Mouse (Mus musculus) left cerebral cortex, adult 9 months (tissue): ENCODE measurements around the gene Sdk1.

Source experiments
- DNase-seq, 2 experiments: peaks; one replicate each; pipeline ENCODE4 v3.0.0; 2022; ENCODE audit warnings: low spot score in 2 of 2

The Sdk1 gene

DNA sequence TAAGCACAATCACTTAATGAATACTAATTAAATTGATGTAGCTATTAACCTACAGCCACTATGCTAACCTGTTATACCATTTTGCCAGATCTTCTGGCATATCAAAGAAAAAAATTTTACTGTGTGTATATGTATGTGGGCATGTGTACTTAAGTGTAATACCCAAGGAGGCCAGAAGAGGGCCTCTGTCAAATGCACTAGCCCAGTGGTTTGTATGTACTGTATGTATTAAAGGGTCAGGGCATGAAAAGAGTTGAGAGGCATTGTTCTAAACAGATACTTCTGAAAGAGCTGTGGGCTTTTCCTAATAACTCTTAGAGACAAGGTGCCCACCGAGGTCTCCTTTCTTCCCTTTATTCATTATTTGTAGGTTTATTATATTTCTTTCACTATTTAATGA, 759.0 kb downstream of the Sdk1 start:
- no peak for DNase-seq

DNA sequence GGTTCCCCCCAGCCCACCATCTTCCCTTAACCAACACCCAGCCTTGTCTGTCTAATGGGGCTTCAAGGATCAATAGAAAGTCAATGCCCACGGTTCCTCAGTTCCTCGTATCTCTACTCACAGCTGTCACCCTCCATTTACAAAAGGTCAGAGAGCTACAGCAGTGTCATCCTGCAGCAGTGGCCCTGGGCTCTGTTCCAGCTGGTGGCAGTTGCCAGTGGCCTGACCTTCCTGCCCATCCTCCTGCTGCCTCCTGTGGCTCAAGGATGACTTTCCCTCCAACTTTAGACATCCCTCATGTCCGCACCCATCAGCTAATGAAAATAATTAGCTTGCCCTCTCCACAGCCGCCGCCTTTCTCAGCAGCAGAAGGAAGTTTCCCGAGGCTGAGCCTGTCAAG, 759.8 kb downstream of the Sdk1 start:
- no peak for DNase-seq

GRCm38 (mm10) chr5:142001973-142002372, 760.7 kb downstream of the Sdk1 start:
- no peak for DNase-seq

GRCm38 (mm10) chr5:142010189-142010588, 768.9 kb downstream of the Sdk1 start:
- DNase-seq, result no peak

DNA sequence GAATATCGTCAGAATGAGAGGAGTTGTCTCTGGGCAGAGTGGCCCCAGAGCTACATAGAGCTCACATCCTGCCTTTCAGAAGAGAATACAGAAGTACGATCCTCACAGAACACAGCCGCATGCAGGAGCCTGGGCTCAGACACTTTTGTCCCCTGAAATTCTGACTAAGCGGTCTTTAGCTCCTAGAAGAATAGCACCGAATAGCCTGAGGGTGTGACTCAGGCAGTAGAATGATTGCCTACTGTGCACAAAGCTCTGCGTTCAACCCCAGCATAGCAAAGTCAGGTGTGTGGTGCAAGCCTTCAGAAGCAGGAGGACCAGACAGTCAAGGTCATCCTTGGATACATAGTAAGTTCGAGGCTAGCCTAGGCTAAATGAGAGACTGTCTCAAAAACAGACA, 775.7 kb downstream of the Sdk1 start:
- DNase-seq, result no peak

- no peak for DNase-seq
Observed at GRCm38 (mm10) chr5:142022877-142023580, 781.7 kb downstream of the Sdk1 start.

- no peak for DNase-seq
Observed at GRCm38 (mm10) chr5:142024448-142024847, 783.2 kb downstream of the Sdk1 start.

- peak in 1 of 2 experiments; percentile 7 for DNase-seq
Observed at GRCm38 (mm10) chr5:142036536-142036935, 795.2 kb downstream of the Sdk1 start.

- no peak for DNase-seq
Observed at GRCm38 (mm10) chr5:142039236-142039635, 797.9 kb downstream of the Sdk1 start.

DNA sequence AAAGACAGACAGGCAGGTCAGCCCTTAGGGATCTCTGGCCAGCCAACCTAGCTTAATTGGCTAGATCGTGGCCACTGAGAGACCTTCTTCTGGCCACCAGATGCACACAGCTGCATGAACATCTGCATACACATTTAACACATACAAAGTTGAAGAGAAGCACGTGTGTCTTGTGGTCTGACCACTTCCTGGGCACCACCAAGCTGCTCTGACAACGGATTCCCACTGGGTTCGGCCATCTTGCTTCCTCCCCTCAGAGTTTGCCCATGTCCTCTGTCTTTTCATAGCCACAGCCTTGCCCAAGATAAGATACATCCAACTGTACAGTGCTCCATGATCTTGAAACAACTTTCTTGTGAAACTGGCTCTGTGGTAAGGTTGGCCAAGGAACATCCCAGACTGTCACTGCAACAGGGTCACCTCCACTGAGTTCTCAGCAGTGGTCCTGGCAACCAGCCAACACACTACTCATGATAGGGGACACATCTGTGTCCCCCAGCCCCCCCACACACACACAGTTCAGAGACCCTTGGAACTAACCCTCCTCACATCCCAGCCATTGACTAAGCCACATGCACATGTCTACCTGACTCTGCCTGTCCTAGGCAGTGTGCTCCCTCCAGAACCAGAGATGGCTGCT, 798.7 kb downstream of the Sdk1 start:
- no peak for DNase-seq

DNA sequence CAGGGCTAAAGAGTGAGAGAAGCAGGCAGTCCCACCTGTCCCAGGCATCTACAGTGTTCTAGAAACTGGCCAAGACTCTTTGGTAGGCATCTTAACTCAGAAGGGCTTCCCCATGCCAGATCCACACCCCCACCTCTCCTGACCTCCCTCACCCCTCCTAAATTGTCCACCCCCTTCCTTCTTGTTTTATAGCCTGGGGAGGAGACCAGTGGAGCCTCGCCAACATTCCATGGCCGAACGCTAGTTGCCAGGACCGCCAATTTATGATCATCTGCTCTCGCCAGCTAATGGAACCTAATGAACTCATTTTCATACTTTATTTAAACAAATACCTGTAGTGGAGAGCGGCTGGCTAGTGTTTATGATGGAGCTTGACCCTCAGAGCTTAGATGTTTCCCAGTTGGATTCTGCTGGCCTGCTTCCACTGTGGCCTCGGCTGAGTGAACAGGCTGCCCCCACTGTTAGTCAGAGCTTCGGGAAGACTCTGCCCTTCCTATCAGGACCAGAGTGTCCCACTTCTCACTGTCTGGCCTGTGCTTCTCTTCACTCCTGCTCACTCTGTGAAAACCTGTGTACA, 800.0 kb downstream of the Sdk1 start:
- DNase-seq, result no peak

- DNase-seq, result no peak
Observed at GRCm38 (mm10) chr5:142061781-142062180, 820.5 kb downstream of the Sdk1 start.

DNA sequence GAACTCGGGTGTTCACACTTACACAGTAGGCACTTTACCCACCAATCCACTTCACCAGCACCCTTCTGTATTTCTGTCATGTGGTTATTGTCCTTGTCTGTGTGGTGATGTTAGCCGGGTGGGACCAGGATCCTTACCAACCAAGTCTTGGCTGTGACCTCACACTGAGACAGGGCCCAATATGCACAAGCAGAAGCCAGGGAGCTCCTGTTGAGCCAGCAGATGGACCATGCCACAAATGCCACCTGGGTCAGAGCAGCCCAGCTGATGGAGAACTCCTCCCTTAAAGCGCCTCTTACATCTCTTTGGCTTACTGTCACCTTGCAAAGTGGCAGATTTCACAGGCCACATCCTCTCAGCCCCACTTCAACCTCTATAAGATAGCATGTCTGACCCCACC, 830.0 kb downstream of the Sdk1 start:
- no peak for DNase-seq

GRCm38 (mm10) chr5:142073901-142074300, 832.6 kb downstream of the Sdk1 start:
- no peak for DNase-seq

DNA sequence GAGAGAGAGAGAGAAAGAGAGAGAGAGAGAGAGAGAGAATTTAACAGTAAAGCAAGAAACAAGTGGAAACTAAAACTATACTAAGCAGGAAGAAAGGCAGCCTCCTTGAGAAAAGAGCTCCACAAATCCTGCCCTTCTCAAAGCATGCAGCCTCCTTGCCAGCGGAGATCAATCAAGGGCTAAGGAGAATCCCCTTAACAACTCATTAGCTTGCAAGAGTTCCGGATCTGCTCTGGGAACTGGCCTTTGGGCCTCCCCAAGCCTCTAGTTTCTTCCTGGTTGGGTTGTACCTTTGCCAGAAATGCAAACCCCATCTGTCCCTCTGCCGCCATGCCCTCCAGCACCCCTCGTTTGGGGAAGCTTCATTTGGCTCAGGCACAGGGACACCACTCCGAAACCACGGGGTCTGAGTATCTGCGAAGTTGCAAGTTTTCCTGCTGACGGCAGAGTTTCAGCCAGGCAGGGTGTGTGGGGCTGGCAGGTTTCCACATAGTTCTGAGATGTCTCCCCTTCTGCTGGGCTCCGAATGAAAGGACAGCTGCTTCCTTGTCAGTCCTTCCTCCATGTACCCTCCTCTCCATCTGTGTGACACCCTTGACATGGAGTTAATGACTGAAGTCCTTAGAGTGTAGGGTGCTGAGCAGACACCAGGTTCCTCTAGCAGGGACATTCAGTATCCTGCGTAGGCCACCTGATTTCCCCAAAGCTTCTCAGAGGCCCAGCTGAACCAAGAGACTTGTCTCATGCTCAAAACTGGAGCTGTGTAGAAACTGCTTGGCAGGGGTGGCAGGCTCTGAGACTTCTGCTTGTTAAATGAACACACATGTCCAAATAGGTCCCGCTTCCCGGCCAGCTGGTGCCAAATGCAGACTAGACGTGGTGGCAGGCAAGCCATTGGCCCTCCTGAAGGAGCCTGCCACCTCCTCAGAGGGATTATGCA, 833.5 kb downstream of the Sdk1 start:
- peak; percentile 19 to 55 for DNase-seq

DNA sequence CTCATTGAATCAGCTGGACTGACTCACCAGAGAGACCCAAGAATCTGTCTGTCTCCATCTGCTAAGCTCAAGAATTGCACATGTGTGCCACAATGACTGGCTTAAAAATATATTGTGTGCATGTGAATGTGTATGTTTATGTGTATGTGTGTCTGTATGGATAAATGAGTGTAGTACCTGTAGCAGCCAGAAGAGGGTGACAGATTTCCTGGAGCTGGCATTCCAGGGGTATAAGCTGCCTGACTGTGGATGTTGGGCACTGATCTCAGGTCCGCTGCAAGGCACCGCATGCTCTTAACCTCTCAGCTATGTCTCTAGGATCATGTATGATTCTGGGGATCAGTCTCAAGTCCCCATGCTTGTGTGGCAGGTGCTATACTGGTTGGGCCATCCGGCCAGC, 839.4 kb downstream of the Sdk1 start:
- DNase-seq, result no peak

DNA sequence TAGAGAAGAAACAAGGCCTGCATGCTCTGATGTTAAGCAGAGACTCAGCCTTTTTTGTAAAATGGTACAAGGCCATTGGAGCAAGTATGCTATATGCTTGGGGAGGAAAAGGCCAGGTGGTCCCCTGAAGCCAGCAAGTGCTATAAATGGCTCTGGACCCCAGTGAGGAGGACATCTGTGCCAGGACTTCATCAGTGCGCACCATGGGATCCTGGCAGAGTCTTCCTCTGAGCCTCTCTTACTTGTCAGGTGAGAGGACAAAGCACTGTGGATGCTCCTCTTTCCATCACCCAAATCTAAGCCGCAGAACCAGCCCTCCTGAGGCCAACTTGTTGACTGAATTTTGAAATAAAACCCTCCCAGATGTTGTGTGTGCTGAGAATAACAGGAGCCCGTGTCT, 839.8 kb downstream of the Sdk1 start:
- DNase-seq, result no peak

DNA sequence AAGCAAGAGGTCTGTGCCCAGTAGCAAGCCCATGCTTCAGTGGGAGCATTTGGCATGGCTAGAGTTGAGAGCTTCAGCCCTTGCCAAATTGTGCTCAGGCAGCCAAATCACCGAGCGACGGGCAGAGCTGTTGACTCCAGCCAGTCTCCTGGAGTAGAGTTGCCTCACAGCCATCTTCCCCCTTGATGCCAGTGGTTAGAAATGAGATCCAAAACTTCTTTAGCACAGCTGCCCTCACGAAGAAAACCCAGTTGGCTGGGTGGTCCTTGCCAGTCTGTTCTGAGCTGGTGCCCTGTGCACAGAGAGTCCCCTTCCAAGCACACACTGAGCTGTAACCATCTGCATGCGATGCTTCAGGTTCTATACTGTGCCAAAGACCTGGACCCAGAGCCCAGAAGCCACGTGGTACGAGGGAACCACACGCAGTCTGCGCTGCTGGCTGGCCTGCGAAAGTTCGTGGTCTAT, 855.1 kb downstream of the Sdk1 start:
- DNase-seq, result no peak

- DNase-seq, result no peak
Observed at GRCm38 (mm10) chr5:142100176-142100575, 858.9 kb downstream of the Sdk1 start.

- no peak for DNase-seq
Observed at GRCm38 (mm10) chr5:142107434-142107833, 866.1 kb downstream of the Sdk1 start.

DNA sequence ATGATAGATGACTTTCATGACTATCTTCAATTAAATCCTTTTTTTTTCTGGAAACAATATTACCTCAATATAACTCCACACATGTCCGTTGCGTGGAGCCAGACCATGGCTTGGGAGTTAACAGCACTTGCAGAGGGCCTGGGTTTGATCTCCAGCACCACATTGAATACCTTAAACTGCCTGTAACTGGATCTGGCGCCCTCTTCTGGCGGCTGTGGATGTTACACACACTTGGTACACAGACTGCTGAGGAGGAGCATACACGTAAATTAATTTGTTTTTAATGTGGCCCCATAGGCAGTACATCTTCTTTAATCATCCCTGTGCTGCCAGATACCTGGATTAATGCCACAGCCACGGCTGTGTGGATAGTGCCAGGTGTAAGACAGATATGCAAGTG, 870.7 kb downstream of the Sdk1 start:
- DNase-seq, result no peak
